Mouse (Mus musculus) thymus, adult 2 months (tissue): Measurements from ENCODE around the gene Pla2g5.

Experiments used
- CTCF ChIP-seq: fragments of 200-500 bp; IDR thresholded peaks from 2 replicates; pipeline ENCODE4 v1.5.1; 2012; ENCODE audit warnings: mild to moderate bottlenecking, control low read depth, low read length, moderate library complexity, borderline replicate concordance; ENCODE audit not compliant: control insufficient read depth, poor library complexity, insufficient read depth; ENCODE audit errors: extremely low read depth
- POLR2A ChIP-seq: fragments of 200-500 bp; IDR thresholded peaks from 2 replicates; pipeline ENCODE4 v1.6.1; 2012; ENCODE audit warnings: mild to moderate bottlenecking, low read length, control low read depth, moderate library complexity; ENCODE audit not compliant: control insufficient read depth, poor library complexity, insufficient read depth; ENCODE audit errors: extremely low read depth

DNA sequence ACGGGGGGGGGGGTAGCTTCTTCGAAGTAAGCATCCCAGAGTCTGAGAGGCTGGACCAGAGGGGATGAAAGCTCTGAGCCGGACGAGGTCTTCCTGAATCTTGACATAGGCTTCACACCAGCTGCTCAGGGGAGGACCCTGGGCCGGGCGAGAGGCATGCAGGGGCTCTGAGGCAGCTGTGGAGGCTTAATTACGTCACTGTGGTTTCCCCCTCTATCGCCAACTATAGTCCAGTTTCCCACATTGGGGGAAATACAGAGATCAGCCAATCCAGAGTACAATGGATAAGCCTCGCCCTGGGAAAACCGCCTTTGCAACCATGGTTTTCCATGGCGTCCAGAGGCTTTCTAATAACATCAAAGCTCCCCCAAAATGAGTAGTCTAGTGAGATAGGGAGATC lies 36.1 kb downstream of the Pla2g5 start:
- TF ChIP-seq POLR2A (no peak), CTCF (no peak)
